Mouse (Mus musculus) neutrophil, adult 65 days (primary cell): ENCODE data around the gene BC035947. TPM values are rescaled to one million over a fixed set of nuclear protein-coding genes. Genes with fewer than 3 reads are reported as not detected.

Source experiments
- total RNA-seq: library from RNA; stranded (reverse); gene quantifications from 2 replicates; pipeline ENCODE4 v1.2.4, GENCODE M21; 2023

Gene BC035947
- total RNA-seq, result not detected in 2 replicates

GRCm38 (mm10) chr1:78511621-78512160 is at the start of gene BC035947:
Gene BC035947, minus strand, starts transcription at chr1:78512158.

DNA sequence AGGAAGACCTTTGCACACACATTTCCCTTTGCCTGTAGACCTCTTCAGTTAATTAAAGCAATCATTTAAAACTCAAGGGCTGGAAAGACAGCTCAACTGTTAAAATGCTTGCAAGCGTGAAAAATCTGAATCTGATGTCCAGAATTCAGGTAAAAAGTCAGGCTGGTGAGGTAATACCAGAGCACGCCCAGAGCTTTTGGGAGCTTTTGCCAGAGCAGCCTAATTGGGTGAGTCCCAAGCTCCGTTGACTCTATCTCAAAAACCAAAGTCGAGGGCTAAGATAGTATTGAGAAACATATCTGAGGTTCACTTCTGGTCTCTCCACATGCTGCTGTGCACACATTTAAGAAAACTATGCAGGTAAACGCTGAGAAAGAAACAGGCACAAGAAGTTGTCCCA is 1.1 kb downstream of the BC035947 start, which contains the start of gene Mogat1:
Mogat1 (plus strand) TSS at position 130 of the 400 bp plus-strand sequence.

DNA sequence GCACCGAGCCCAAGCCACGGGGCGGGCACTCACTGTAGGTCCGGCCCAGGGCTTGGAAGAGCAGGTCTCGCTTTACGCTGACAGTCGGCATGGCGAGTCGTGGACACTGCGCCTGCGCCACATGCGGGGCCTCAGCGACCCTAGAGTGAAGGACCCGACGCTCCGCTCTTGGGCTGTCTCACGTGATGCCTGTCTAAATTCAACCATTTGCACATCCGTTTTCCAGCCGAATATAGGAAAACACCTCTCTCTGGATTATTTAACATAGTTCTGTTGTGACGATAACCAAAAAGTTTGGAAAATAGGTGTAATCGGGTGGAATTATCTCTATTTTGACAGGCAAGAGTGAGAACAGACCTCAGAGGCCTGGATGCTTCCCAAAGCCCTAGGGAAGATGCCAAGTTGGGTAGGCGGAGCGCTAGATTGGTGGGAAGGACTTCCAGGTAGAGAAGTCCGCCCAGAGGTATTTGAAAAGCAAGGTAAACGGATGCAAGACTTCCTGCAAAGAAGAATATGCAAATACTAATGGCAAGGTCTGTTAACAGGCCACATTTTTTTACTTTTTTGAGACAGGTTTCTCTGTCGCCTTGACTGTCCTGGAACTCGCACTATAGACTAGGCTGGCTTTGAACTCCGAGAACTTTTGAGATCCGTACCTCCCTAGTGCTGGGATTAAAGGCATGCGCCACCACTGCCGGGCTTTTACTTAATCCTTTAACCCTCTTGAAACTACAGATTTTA is 23.0 kb downstream of the BC035947 start, which contains the start of gene Farsb:
Farsb (minus strand) TSS at position 146 of the 741 bp plus-strand sequence.

Other genes with a start within 250 kb of the BC035947 start
- gene Sgpp2, start 201.8 kb downstream of the BC035947 start, total RNA-seq, result not detected in 2 replicates
- 8.8 and 9.0 TPM in 2 replicates for gene Farsb, start 23.3 kb downstream of the BC035947 start, total RNA-seq
- not detected in 2 replicates for gene Mogat1, start 1.2 kb downstream of the BC035947 start, total RNA-seq
- gene Acsl3, start 145.7 kb upstream of the BC035947 start, total RNA-seq, result 1.4 and 1.8 TPM in 2 replicates
- gene Utp14b, start 145.9 kb upstream of the BC035947 start, total RNA-seq, result 5.1 and 5.8 TPM in 2 replicates